Mouse (Mus musculus): ENCODE data around the gene Gm853.

Gene Gm853

GRCm38 (mm10) chr4:130174335-130175031 lies 47.7 kb downstream of the Gm853 start:
- no peak for DNase-seq (ENCODE audit: low read depth, low spot score)

GRCm38 (mm10) chr4:130173911-130174311 lies 48.3 kb downstream of the Gm853 start:
- no peak for DNase-seq (ENCODE audit: low read depth, low spot score)

DNA sequence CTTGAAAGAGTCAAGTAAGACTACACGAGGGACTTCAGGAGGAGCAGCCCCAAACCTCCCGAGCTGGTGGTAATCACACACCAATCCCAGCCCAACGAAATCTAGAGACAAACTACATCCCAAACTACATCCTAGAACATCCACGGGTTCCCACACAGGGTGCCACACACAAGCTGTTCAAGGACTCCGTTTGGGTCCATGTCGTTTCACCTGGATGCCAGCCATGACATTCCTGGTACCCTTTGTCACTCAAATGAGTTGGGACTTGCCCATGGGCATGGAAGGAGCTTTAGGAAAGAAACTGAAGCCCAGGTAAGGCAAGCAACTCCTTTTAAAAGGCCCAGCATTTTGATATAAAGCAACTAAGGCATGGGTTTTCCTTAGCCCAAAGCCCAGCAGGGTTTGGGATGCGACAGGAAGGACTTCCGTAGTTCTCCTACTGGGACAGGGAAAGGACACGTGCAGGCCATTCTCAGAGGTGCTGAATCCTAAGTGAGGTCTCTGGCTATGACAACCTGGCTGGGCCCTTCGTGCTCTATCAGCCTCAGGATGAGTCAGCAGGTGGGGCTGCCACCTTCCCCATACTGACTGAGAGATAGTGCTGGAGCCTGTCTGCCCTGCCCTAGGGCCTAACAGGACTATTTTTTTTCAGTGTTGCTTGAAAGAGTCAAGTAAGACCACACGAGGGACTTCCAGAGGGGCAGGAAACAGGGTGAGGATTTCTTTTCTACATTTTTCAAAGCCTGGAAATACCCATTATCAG lies 49.0 kb downstream of the Gm853 start:
- DNase-seq (ENCODE audit: low read depth, low spot score): no peak

DNA sequence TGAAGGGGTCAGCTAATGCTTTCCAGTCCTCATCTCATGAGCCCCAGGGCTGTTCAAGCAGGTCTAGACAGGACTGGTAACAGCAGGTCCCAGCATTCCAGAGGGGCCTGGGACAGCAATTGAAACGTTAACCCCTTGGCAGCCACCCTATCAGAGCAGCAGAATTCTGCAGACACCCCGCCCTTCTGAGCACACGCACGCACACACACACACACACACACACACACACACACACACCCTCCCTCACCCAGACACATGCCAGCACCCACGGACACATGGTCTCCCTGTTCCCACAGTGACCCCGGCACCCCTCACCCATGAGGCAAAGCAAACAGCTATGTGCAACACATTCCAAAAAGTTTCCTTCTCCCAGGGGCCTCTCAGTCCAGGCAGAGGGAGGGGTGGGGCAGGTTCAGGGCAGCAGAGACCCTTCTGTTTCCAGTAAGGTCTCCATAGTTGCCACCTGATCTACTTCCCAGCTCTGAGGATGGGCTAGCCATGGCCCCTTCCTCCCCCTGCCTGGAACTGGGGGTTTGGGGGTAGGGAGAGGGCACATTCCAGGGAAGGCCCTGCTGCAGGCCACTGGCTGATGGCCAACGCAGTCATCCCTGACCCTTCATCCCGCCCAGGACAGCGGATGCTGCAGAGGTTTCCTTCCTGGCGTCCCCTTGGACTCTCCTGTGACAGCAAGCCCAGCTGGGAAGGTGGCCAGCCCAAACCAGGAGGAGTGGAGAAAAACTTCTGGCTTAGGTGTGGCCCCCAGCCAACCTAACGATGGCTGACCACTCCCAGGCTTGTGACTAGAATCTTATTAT lies 50.0 kb downstream of the Gm853 start:
- no peak for DNase-seq (ENCODE audit: low read depth, low spot score)

- no peak for DNase-seq (ENCODE audit: low read depth, low spot score)
These were observed 51.8 kb downstream of the Gm853 start for GRCm38 (mm10) chr4:130170362-130170761.

DNA sequence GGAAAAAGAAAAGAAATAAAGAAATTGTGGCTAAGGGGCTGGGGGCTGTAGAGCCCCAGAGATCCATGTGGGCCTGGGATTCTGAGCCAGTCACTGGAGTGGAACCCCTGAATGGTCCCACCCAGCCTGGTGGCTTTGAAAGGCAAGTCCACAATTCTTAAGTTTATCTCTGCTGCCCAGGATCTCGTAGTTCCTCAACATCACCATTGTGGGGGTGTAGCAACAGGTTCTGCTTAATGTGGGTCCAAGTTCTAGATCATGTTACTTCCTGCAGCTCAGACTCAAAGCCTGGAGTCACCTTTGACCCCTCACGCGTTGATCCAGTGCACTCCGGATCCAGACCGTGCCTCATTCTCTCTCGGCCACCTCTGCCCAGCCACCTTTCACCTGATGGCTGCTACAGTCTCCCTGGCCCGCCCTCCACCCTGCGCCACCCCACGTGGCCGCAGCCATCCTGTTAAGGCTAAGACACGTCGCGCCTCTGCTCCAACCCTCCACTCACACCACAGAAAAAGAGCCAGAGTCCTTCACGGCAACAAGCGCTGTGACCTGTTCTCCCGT lies 52.7 kb downstream of the Gm853 start:
- no peak for DNase-seq (ENCODE audit: low read depth, low spot score)

DNA sequence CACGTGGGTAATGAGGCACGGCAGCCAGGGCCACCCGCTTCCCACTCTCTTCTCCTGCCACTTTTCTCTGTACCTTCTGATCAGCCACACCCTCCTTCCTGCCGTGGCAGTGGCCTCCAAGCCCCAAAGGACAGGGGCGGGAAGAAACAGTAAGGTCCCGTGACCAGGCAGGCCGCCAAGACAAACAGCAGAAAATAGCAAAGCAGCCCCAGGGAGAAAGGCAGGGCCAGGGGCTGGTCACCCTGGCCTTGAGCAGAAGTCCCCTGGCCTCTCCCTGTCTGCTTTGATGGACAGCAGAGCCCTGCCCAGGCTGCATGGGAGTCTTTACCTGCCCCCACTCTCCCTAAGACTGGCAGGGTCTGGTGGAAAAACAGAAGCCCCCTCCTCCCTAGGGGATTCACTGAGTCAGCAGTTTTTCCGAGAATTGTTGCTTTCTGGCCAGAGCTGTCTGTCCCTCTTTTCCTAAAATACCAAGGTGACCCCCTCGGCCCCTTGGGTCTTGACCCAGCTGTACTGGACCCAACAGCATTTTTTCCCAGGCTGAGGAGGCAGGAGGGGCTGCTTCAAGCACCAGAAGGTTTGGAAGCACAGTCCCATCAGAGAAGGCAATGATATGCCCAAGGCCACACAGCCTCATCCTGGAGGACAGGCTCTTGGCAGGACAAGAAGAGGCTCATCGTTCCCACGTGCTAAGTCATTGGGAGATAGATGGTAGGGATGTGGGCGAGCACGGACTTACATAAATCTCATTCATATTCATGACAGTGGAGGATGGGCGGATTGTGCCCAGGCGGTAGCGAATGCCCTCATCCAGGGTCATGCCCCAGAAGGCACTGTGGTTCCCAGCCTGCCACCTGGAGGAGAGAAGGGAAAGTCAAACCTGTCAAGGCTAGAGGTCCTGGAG lies 53.7 kb downstream of the Gm853 start:
- no peak for DNase-seq (ENCODE audit: low read depth, low spot score)

DNA sequence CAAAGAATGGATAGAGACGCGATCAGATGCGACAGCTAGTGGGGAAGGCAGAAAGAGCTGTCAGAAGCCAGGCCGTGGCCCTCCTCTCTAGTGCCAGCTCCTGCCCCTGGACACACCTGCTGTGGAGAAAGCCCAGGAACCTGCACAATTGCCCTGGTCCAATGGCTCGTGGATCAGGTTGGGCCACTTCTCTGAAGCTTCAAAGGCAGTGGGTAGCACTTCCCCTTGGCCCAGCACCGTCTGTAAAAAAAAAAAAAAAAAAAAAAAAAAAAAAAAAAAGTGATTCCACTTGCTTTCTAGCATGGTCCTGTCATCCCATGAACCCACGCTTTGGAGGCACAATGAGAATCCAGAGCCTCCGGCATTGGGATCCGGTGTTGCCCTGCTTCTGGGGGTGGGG lies 54.4 kb downstream of the Gm853 start:
- DNase-seq (ENCODE audit: low read depth, low spot score): no peak

DNA sequence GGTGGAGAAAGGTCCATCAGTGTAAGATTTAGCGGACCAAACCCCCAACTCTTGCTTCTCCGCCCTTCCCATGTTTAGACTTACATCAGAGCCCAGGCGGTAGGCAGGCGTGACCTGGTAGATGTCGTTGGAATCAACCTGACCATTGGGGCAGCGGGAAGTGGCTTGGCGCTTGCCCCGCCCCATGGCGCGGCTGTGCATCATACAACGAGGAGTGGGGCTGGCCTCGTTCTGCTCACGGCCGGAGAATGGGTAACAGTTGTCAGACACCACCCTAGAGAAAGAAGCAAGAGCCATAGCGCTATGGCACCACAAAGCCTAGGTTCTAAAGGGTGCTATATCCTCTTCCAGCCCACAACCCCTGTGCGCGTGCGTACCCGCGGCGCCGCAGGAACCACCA lies 54.9 kb downstream of the Gm853 start:
- no peak for DNase-seq (ENCODE audit: low read depth, low spot score)

GRCm38 (mm10) chr4:130166592-130166991 lies 55.6 kb downstream of the Gm853 start:
- no peak for DNase-seq (ENCODE audit: low read depth, low spot score)

DNA sequence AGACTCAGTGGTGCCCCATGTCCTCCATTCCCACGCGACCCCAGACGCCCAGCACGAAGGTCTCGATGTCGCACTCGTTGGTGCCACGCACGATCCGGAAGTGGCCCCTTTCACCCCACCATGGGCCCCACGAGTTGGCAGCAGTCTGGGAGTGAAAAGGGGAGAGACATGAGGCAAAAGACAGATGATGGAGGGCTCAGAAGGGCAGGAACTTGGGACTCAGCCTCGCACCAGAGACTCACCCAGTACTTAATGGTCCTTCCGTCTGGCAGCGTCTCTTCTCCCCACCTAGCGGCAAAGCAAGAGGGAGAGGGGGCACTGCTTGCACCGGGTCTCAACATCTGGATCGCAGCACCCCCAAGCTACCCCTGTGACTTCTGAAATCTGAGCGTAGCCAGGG lies 56.1 kb downstream of the Gm853 start:
- no peak for DNase-seq (ENCODE audit: low read depth, low spot score)

GRCm38 (mm10) chr4:130164121-130164520 lies 58.1 kb downstream of the Gm853 start:
- no peak for DNase-seq (ENCODE audit: low read depth, low spot score)

- no peak for DNase-seq (ENCODE audit: low read depth, low spot score)
These were observed 58.8 kb downstream of the Gm853 start for GRCm38 (mm10) chr4:130163391-130163861.

- DNase-seq (ENCODE audit: low read depth, low spot score): no peak
These were observed 60.9 kb downstream of the Gm853 start for GRCm38 (mm10) chr4:130161349-130161748.
